12 mouse cellular contexts compared by ENCODE assay signal in genomic region chr3:41612211-41612610, GRCm38 (mm10). TPM values are rescaled to one million over a fixed set of nuclear protein-coding genes. Genes with fewer than 3 reads are reported as not detected.
A peak's percentile ranks its signal among the peaks of the same experiment; 100 is the strongest.
DNase-seq lines count a peak whose midpoint lies in the region; ATAC-seq and TF ChIP-seq lines count a peak whose summit lies in the region.
"Had no signal": no experiment of that assay in that cellular context is flagged by ENCODE, and none has a peak within 500 bp of the region (broad histone marks: within the 10 kb centered on the region; RNA-seq: fewer than 3 reads in every experiment).

No protein-coding gene starts in this region.

- no peaks in the 10 kb centered on the region for H3K4me1 ChIP-seq in kidney, postnatal 0 days (replicated peaks; ENCODE audit: insufficient read depth, low read length)
- no peaks in the 10 kb centered on the region for H3K4me1 ChIP-seq in thymus, adult 2 months (replicated peaks; ENCODE audit: control insufficient read depth, insufficient read depth, low read length)
- H3K4me1 ChIP-seq: hindbrain, embryonic 12.5 days had no signal

- no peak overlapping the region for H3K27ac ChIP-seq in kidney, postnatal 0 days
- no peak overlapping the region for H3K27ac ChIP-seq in thymus, adult 2 months (ENCODE audit: control insufficient read depth, insufficient read depth, low read length)
- H3K27ac ChIP-seq: hindbrain, embryonic 12.5 days had no signal

- no peaks in the 10 kb centered on the region for H3K9me3 ChIP-seq in kidney, postnatal 0 days (replicated peaks; ENCODE audit: low read length)
- H3K9me3 ChIP-seq: hindbrain, embryonic 12.5 days had no signal

- no peak for ATAC-seq in kidney, postnatal 0 days (replicated peaks; ENCODE audit: low FRiP score, low read depth)

- TF ChIP-seq POLR2A in thymus, adult 2 months (IDR thresholded peaks at IDR 0.05; ENCODE audit: control insufficient read depth, extremely low read depth, insufficient read depth, low read length, poor library complexity), result no peak

- no peak for DNase-seq in kidney, postnatal 0 days (ENCODE audit: low spot score)
- DNase-seq in kidney, postnatal 14 days, result no peak
- peak; percentile 33 for DNase-seq in thymus, postnatal 25 days
- no peak for DNase-seq in thymus, adult 2 months
- peak; percentile 65 for DNase-seq in ZHBTc4 (ENCODE audit: low read depth, low spot score)
- no peak for DNase-seq in adrenal gland, postnatal 25 days
- no peak for DNase-seq in spleen, postnatal 36 days (ENCODE audit: low spot score in 2 of 2)
- DNase-seq: lung, adult 18-20 months; right cerebral cortex, postnatal 4 days had no signal

- peaks cover 35% of the 10 kb centered on the region for H3K36me3 ChIP-seq in kidney, postnatal 0 days (ENCODE audit: insufficient read depth, low read length)
- peaks cover 39% of the 10 kb centered on the region for H3K36me3 ChIP-seq in thymus, adult 2 months (ENCODE audit: control insufficient read depth, insufficient read depth, low read length)

- no peaks in the 10 kb centered on the region for H3K27me3 ChIP-seq in kidney, postnatal 0 days (ENCODE audit: insufficient read depth, low read length)
- no peaks in the 10 kb centered on the region for H3K27me3 ChIP-seq in thymus, adult 2 months (ENCODE audit: control insufficient read depth, insufficient read depth, low read length)
- H3K27me3 ChIP-seq: hindbrain, embryonic 12.5 days had no signal

- H3K4me3 ChIP-seq in kidney, postnatal 0 days (replicated peaks; ENCODE audit: low read depth, low read length), result no peak overlapping the region
- no peak overlapping the region for H3K4me3 ChIP-seq in thymus, adult 2 months (ENCODE audit: control insufficient read depth, insufficient read depth, low read length)
- H3K4me3 ChIP-seq: erythroblast, embryonic 14.5 days; hindbrain, embryonic 12.5 days had no signal

- TF ChIP-seq CTCF in kidney, postnatal 0 days (IDR thresholded peaks at IDR 0.05; ENCODE audit: low read depth), result peak; percentile 51; the same call in 1 of the 2 replicates
- TF ChIP-seq CTCF in thymus, adult 2 months (IDR thresholded peaks at IDR 0.05; ENCODE audit: borderline replicate concordance, control insufficient read depth, extremely low read depth, insufficient read depth, low read length, poor library complexity), result no peak

- H3K9ac ChIP-seq in kidney, postnatal 0 days (ENCODE audit: low read depth, low read length), result no peak overlapping the region
- H3K9ac ChIP-seq: hindbrain, embryonic 12.5 days had no signal

- H3K4me2 ChIP-seq in kidney, postnatal 0 days (ENCODE audit: low read length), result no peak overlapping the region
- H3K4me2 ChIP-seq: heart, embryonic 11.5 days; hindbrain, embryonic 12.5 days had no signal

- 95% methylated on average over 3 of the region's 3 CpGs for WGBS in kidney, postnatal 0 days
- WGBS in thymus, adult 2 months, result 96% methylated on average over 3 of the region's 3 CpGs

RNA-seq across cellular contexts. Expression of gene Jade1, which starts 56.7 kb away (rescaled TPM):
- polyA plus RNA-seq in kidney, postnatal 0 days (2015; fragmentation: Nextera tagmentation; extraction: Ambion mirVana), result 25.4 and 25.8 TPM in 2 replicates
- polyA plus RNA-seq in thymus, adult 2 months (2012; rRNA removed), result 22.7 and 31.9 TPM in 2 replicates
- total RNA-seq in adrenal gland, postnatal 25 days (2021), result 50.1 and 56.5 TPM in 2 replicates

Comparison
In these comparisons a context has a peak if more than half of its experiments do, and no peak if none do; other contexts are left out.
1. DNase-seq: peak in thymus, postnatal 25 days (single experiment) and ZHBTc4 (single experiment); none in kidney, postnatal 0 days (single experiment), kidney, postnatal 14 days (single experiment), thymus, adult 2 months (single experiment), adrenal gland, postnatal 25 days (single experiment) and spleen, postnatal 36 days (0 of 2).